Mouse (Mus musculus): ENCODE measurements around the gene Rragd. TPM values are rescaled to one million over a fixed set of nuclear protein-coding genes. Genes with fewer than 3 reads are reported as not detected.
"Not testable (repeated sequence)": the region's sequence is repeated elsewhere in the genome, so short reads cannot be mapped to it uniquely, and the experiment has no call there.

Gene Rragd
- polyA plus RNA-seq, 1 experiment from 2014 or later: 7.5 TPM

- Histone ChIP-seq H3K9ac (ENCODE audit: low read length) (no peak overlapping the region), H3K4me2 (ENCODE audit: low read depth, low read length) (no peak overlapping the region), H3K36me3 (ENCODE audit: control insufficient read depth, insufficient read depth, low read length) (no peaks in the 10 kb centered on the region), H3K4me3 (replicated peaks; ENCODE audit: low read length) (no peak overlapping the region), H3K27me3 (ENCODE audit: control insufficient read depth, insufficient read depth, low read length) (no peaks in the 10 kb centered on the region), H3K9me3 (replicated peaks; ENCODE audit: control insufficient read depth, low read length) (no peaks in the 10 kb centered on the region), H3K4me1 (ENCODE audit: control insufficient read depth, insufficient read depth, low read length) (no peaks in the 10 kb centered on the region), H3K27ac (ENCODE audit: low read length) (no peak overlapping the region)
- no peak for ATAC-seq (ENCODE audit: insufficient read depth, low FRiP score)
- 76% methylated on average over 5 of the region's 5 CpGs for WGBS
Measured at GRCm38 (mm10) chr4:32997571-32997970, 14.7 kb downstream of the Rragd start.

- no peaks in the 10 kb centered on the region for H3K27me3 ChIP-seq (ENCODE audit: control insufficient read depth, insufficient read depth, low read length)
- H3K9me3 ChIP-seq (replicated peaks; ENCODE audit: control insufficient read depth, low read length): no peaks in the 10 kb centered on the region
- no peak overlapping the region for H3K9ac ChIP-seq (ENCODE audit: low read length)
- no peak for ATAC-seq (ENCODE audit: insufficient read depth, low FRiP score)
- no peaks in the 10 kb centered on the region for H3K36me3 ChIP-seq (ENCODE audit: control insufficient read depth, insufficient read depth, low read length)
- H3K4me3 ChIP-seq (replicated peaks; ENCODE audit: low read length): no peak overlapping the region
- H3K4me2 ChIP-seq (ENCODE audit: low read depth, low read length): no peak overlapping the region
- 94% methylated on average over 8 of the region's 8 CpGs for WGBS
- no peak overlapping the region for H3K27ac ChIP-seq (ENCODE audit: low read length)
- no peaks in the 10 kb centered on the region for H3K4me1 ChIP-seq (ENCODE audit: control insufficient read depth, insufficient read depth, low read length)
Measured at GRCm38 (mm10) chr4:32998996-32999395, 16.2 kb downstream of the Rragd start.

- Histone ChIP-seq H3K4me1 (ENCODE audit: control insufficient read depth, insufficient read depth, low read length) (no peaks in the 10 kb centered on the region), H3K36me3 (ENCODE audit: control insufficient read depth, insufficient read depth, low read length) (no peaks in the 10 kb centered on the region), H3K4me2 (ENCODE audit: low read depth, low read length) (no peak overlapping the region), H3K4me3 (replicated peaks; ENCODE audit: low read length) (no peak overlapping the region), H3K9me3 (replicated peaks; ENCODE audit: control insufficient read depth, low read length) (no peaks in the 10 kb centered on the region), H3K9ac (ENCODE audit: low read length) (no peak overlapping the region), H3K27me3 (ENCODE audit: control insufficient read depth, insufficient read depth, low read length) (no peaks in the 10 kb centered on the region), H3K27ac (ENCODE audit: low read length) (no peak overlapping the region)
- no peak for ATAC-seq (ENCODE audit: insufficient read depth, low FRiP score)
- 71% methylated on average over 3 of the region's 3 CpGs for WGBS
Measured at GRCm38 (mm10) chr4:33002081-33002480, 19.2 kb downstream of the Rragd start.

GRCm38 (mm10) chr4:33005595-33006470, 23.0 kb downstream of the Rragd start:
- H3K27ac ChIP-seq (ENCODE audit: low read length); H3K4me1 ChIP-seq (ENCODE audit: control insufficient read depth, insufficient read depth, low read length); H3K9me3 ChIP-seq (replicated peaks; ENCODE audit: control insufficient read depth, low read length); H3K9ac ChIP-seq (ENCODE audit: low read length); H3K27me3 ChIP-seq (ENCODE audit: control insufficient read depth, insufficient read depth, low read length); ATAC-seq (ENCODE audit: insufficient read depth, low FRiP score); H3K36me3 ChIP-seq (ENCODE audit: control insufficient read depth, insufficient read depth, low read length); H3K4me3 ChIP-seq (replicated peaks; ENCODE audit: low read length); H3K4me2 ChIP-seq (ENCODE audit: low read depth, low read length): not testable (repeated sequence)
- WGBS: 84% methylated on average over 10 of the region's 10 CpGs

- Histone ChIP-seq H3K27me3 (ENCODE audit: control insufficient read depth, insufficient read depth, low read length) (no peaks in the 10 kb centered on the region), H3K27ac (ENCODE audit: low read length) (no peak overlapping the region), H3K4me3 (replicated peaks; ENCODE audit: low read length) (no peak overlapping the region), H3K4me1 (ENCODE audit: control insufficient read depth, insufficient read depth, low read length) (no peaks in the 10 kb centered on the region), H3K4me2 (ENCODE audit: low read depth, low read length) (no peak overlapping the region), H3K36me3 (ENCODE audit: control insufficient read depth, insufficient read depth, low read length) (no peaks in the 10 kb centered on the region), H3K9ac (ENCODE audit: low read length) (no peak overlapping the region), H3K9me3 (replicated peaks; ENCODE audit: control insufficient read depth, low read length) (no peaks in the 10 kb centered on the region)
- no peak for ATAC-seq (ENCODE audit: insufficient read depth, low FRiP score)
- WGBS: 92% methylated on average over 11 of the region's 11 CpGs
Measured at GRCm38 (mm10) chr4:33006844-33007243, 24.0 kb downstream of the Rragd start.

GRCm38 (mm10) chr4:33007443-33008217, 24.8 kb downstream of the Rragd start:
- Histone ChIP-seq H3K36me3 (ENCODE audit: control insufficient read depth, insufficient read depth, low read length) (no peaks in the 10 kb centered on the region), H3K4me1 (ENCODE audit: control insufficient read depth, insufficient read depth, low read length) (no peaks in the 10 kb centered on the region), H3K4me3 (replicated peaks; ENCODE audit: low read length) (no peak overlapping the region), H3K9ac (ENCODE audit: low read length) (no peak overlapping the region), H3K4me2 (ENCODE audit: low read depth, low read length) (no peak overlapping the region), H3K27ac (ENCODE audit: low read length) (no peak overlapping the region), H3K27me3 (ENCODE audit: control insufficient read depth, insufficient read depth, low read length) (no peaks in the 10 kb centered on the region), H3K9me3 (replicated peaks; ENCODE audit: control insufficient read depth, low read length) (no peaks in the 10 kb centered on the region)
- 52% methylated on average over 9 of the region's 9 CpGs for WGBS
- no peak for ATAC-seq (ENCODE audit: insufficient read depth, low FRiP score)

GRCm38 (mm10) chr4:33010078-33010477, 27.2 kb downstream of the Rragd start:
- WGBS: 97% methylated on average over 1 of the region's 1 CpGs
- no peak overlapping the region for H3K4me3 ChIP-seq (replicated peaks; ENCODE audit: low read length)
- H3K9me3 ChIP-seq (replicated peaks; ENCODE audit: control insufficient read depth, low read length): no peaks in the 10 kb centered on the region
- H3K36me3 ChIP-seq (ENCODE audit: control insufficient read depth, insufficient read depth, low read length): no peaks in the 10 kb centered on the region
- H3K27me3 ChIP-seq (ENCODE audit: control insufficient read depth, insufficient read depth, low read length): no peaks in the 10 kb centered on the region
- ATAC-seq (ENCODE audit: insufficient read depth, low FRiP score): no peak
- H3K4me2 ChIP-seq (ENCODE audit: low read depth, low read length): no peak overlapping the region
- no peak overlapping the region for H3K9ac ChIP-seq (ENCODE audit: low read length)
- no peak overlapping the region for H3K27ac ChIP-seq (ENCODE audit: low read length)
- no peaks in the 10 kb centered on the region for H3K4me1 ChIP-seq (ENCODE audit: control insufficient read depth, insufficient read depth, low read length)

GRCm38 (mm10) chr4:33012484-33012883, 29.6 kb downstream of the Rragd start:
- 82% methylated on average over 4 of the region's 4 CpGs for WGBS
- ATAC-seq (ENCODE audit: insufficient read depth, low FRiP score): no peak
- no peaks in the 10 kb centered on the region for H3K4me1 ChIP-seq (ENCODE audit: control insufficient read depth, insufficient read depth, low read length)
- H3K27me3 ChIP-seq (ENCODE audit: control insufficient read depth, insufficient read depth, low read length): no peaks in the 10 kb centered on the region
- no peak overlapping the region for H3K9ac ChIP-seq (ENCODE audit: low read length)
- H3K4me2 ChIP-seq (ENCODE audit: low read depth, low read length): no peak overlapping the region
- no peak overlapping the region for H3K27ac ChIP-seq (ENCODE audit: low read length)
- H3K36me3 ChIP-seq (ENCODE audit: control insufficient read depth, insufficient read depth, low read length): no peaks in the 10 kb centered on the region
- no peaks in the 10 kb centered on the region for H3K9me3 ChIP-seq (replicated peaks; ENCODE audit: control insufficient read depth, low read length)
- no peak overlapping the region for H3K4me3 ChIP-seq (replicated peaks; ENCODE audit: low read length)

GRCm38 (mm10) chr4:33018361-33018999, 35.6 kb downstream of the Rragd start:
- Histone ChIP-seq H3K4me3 (replicated peaks; ENCODE audit: low read length) (no peak overlapping the region), H3K4me1 (ENCODE audit: control insufficient read depth, insufficient read depth, low read length) (no peaks in the 10 kb centered on the region), H3K4me2 (ENCODE audit: low read depth, low read length) (no peak overlapping the region), H3K27me3 (ENCODE audit: control insufficient read depth, insufficient read depth, low read length) (no peaks in the 10 kb centered on the region), H3K9me3 (replicated peaks; ENCODE audit: control insufficient read depth, low read length) (no peaks in the 10 kb centered on the region), H3K9ac (ENCODE audit: low read length) (no peak overlapping the region), H3K27ac (ENCODE audit: low read length) (no peak overlapping the region), H3K36me3 (ENCODE audit: control insufficient read depth, insufficient read depth, low read length) (no peaks in the 10 kb centered on the region)
- 49% methylated on average over 9 of the region's 9 CpGs for WGBS
- peak; percentile 76; the same call in 1 of the 2 replicates for ATAC-seq (ENCODE audit: insufficient read depth, low FRiP score)

Measured in stomach, embryonic 16.5 days (tissue).